Comparison of ENCODE assay signal across 8 mouse cellular contexts in the genomic region with DNA sequence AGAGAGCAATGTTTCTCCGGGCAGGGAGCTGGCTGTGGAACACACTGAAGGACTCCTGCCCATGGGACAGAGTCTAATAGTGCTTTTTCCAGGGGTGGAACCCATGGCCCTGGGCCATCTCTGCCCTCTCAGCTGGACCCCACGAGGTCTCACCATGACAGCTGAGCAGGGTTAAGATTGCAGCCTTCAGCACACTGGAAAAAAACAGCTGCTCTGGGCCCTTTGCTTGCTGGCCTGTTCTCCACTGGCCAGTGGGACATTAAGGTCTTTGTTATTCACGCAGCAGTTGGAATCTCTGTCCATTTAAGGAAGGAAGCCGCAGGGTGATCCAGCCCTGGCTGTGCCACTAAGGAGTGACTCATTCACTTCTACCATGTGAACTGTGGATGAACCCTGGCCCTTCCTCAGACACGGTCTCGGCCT.
DNase-seq lines count a peak whose midpoint lies in the region; ATAC-seq lines count a peak whose summit lies in the region.

No protein-coding gene starts in this region.

- H3K4me3 ChIP-seq in forebrain, embryonic 10.5 days, result no peak overlapping the region
- H3K4me3 ChIP-seq in forebrain, embryonic 16.5 days (replicated peaks; ENCODE audit: low read length), result no peak overlapping the region
- H3K4me3 ChIP-seq in heart, embryonic 15.5 days, result no peak overlapping the region
- H3K4me3 ChIP-seq in limb, embryonic 13.5 days, result no peak overlapping the region

- no peak for ATAC-seq in forebrain, embryonic 16.5 days
- peak; percentile 87 for ATAC-seq in heart, embryonic 15.5 days (replicated peaks; ENCODE audit: insufficient number of reproducible peaks, insufficient read depth, low FRiP score, low read depth)
- ATAC-seq in limb, embryonic 13.5 days (ENCODE audit: low FRiP score, low read depth), result peak; percentile 69; the same call in 1 of the 2 replicates

- DNase-seq in forebrain, embryonic 10.5 days (ENCODE audit: extremely low spot score, low spot score), result no peak
- peak; percentile 53 for DNase-seq in embryo, embryonic 10 days (ENCODE audit: low spot score)
- peak; percentile 70 for DNase-seq in skeletal muscle tissue, adult 2 months (ENCODE audit: low read depth, low spot score)
- no peak for DNase-seq in thymus, postnatal 36 days
- no peak for DNase-seq in frontal cortex, postnatal 14 days (ENCODE audit: low spot score in 2 of 2)

- peaks cover 28% of the 10 kb centered on the region for H3K4me1 ChIP-seq in forebrain, embryonic 10.5 days
- peaks cover 8% of the 10 kb centered on the region; the same call in 1 of the 2 replicates for H3K4me1 ChIP-seq in forebrain, embryonic 16.5 days (replicated peaks; ENCODE audit: control insufficient read depth, insufficient read depth, low read length)
- peaks cover 14% of the 10 kb centered on the region for H3K4me1 ChIP-seq in heart, embryonic 15.5 days (replicated peaks)
- peaks cover 4% of the 10 kb centered on the region for H3K4me1 ChIP-seq in limb, embryonic 13.5 days

- peak overlapping the region; percentile 62 for H3K27ac ChIP-seq in forebrain, embryonic 10.5 days
- no peak overlapping the region for H3K27ac ChIP-seq in forebrain, embryonic 16.5 days (ENCODE audit: low read length)
- peak overlapping the region; percentile 61 for H3K27ac ChIP-seq in heart, embryonic 15.5 days
- H3K27ac ChIP-seq in limb, embryonic 13.5 days, result no peak overlapping the region

- 56% methylated on average over 6 of the region's 6 CpGs for WGBS in forebrain, embryonic 10.5 days
- WGBS in forebrain, embryonic 16.5 days, result 60% methylated on average over 6 of the region's 6 CpGs
- WGBS in heart, embryonic 15.5 days, result 18% methylated on average over 6 of the region's 6 CpGs
- WGBS in limb, embryonic 13.5 days, result 59% methylated on average over 6 of the region's 6 CpGs

- no peak overlapping the region for H3K9ac ChIP-seq in forebrain, embryonic 16.5 days (replicated peaks; ENCODE audit: low read depth, low read length)
- H3K9ac ChIP-seq in heart, embryonic 15.5 days, result no peak overlapping the region
- H3K9ac ChIP-seq in limb, embryonic 13.5 days, result no peak overlapping the region

- no peaks in the 10 kb centered on the region for H3K27me3 ChIP-seq in forebrain, embryonic 10.5 days (ENCODE audit: poor library complexity, severe bottlenecking)
- no peaks in the 10 kb centered on the region for H3K27me3 ChIP-seq in forebrain, embryonic 16.5 days (replicated peaks; ENCODE audit: control insufficient read depth, insufficient read depth, low read length)
- no peaks in the 10 kb centered on the region for H3K27me3 ChIP-seq in heart, embryonic 15.5 days
- H3K27me3 ChIP-seq in limb, embryonic 13.5 days, result 0 out of 2 replicates have a peak, but pooled peaks cover 1% of the 10 kb centered on the region

- H3K36me3 ChIP-seq in forebrain, embryonic 10.5 days (replicated peaks), result no peaks in the 10 kb centered on the region
- H3K36me3 ChIP-seq in forebrain, embryonic 16.5 days (ENCODE audit: control insufficient read depth, insufficient read depth), result no peaks in the 10 kb centered on the region
- H3K36me3 ChIP-seq in heart, embryonic 15.5 days, result no peaks in the 10 kb centered on the region
- no peaks in the 10 kb centered on the region for H3K36me3 ChIP-seq in limb, embryonic 13.5 days

- no peak overlapping the region for H3K4me2 ChIP-seq in forebrain, embryonic 16.5 days (ENCODE audit: low read length)
- H3K4me2 ChIP-seq in heart, embryonic 15.5 days, result no peak overlapping the region
- H3K4me2 ChIP-seq in limb, embryonic 13.5 days (replicated peaks), result no peak overlapping the region

- no peaks in the 10 kb centered on the region for H3K9me3 ChIP-seq in forebrain, embryonic 10.5 days
- no peaks in the 10 kb centered on the region for H3K9me3 ChIP-seq in forebrain, embryonic 16.5 days (ENCODE audit: control insufficient read depth, low read length)
- no peaks in the 10 kb centered on the region for H3K9me3 ChIP-seq in heart, embryonic 15.5 days (replicated peaks)
- H3K9me3 ChIP-seq in limb, embryonic 13.5 days, result no peaks in the 10 kb centered on the region

Comparison
In these comparisons a context has a peak if more than half of its experiments do, and no peak if none do; other contexts are left out.
1. H3K27ac ChIP-seq: peak in forebrain, embryonic 10.5 days (single experiment) and heart, embryonic 15.5 days (single experiment); none in forebrain, embryonic 16.5 days (single experiment) and limb, embryonic 13.5 days (single experiment).
2. DNase-seq: peak in embryo, embryonic 10 days (single experiment) and skeletal muscle tissue, adult 2 months (single experiment); none in forebrain, embryonic 10.5 days (single experiment), thymus, postnatal 36 days (0 of 2) and frontal cortex, postnatal 14 days (0 of 2).